Mouse (Mus musculus) ES-Bruce4 (cell line): ENCODE data around the gene Clec2g. TPM values are rescaled to one million over a fixed set of nuclear protein-coding genes. Genes with fewer than 3 reads are reported as not detected.

ENCODE experiments used
- H3K27ac ChIP-seq: 2 replicates; pipeline ENCODE4 v1.5.1; 2012; ENCODE audit warnings: low read length, inconsistent platforms; ENCODE audit not compliant: insufficient read depth
- H3K27me3 ChIP-seq: 2 replicates; pipeline ENCODE4 v1.6.1; 2012; ENCODE audit warnings: mild to moderate bottlenecking, low read length, inconsistent platforms; ENCODE audit not compliant: control insufficient read depth, poor library complexity, insufficient read depth, severe bottlenecking
- H3K36me3 ChIP-seq: 2 replicates; pipeline ENCODE4 v1.6.1; 2012; ENCODE audit warnings: inconsistent platforms, mild to moderate bottlenecking, low read length, moderate library complexity; ENCODE audit not compliant: control insufficient read depth, poor library complexity, insufficient read depth, severe bottlenecking
- H3K4me1 ChIP-seq: one replicate; pipeline ENCODE4 v1.8.1; 2011; ENCODE audit warnings: low read length; ENCODE audit not compliant: control insufficient read depth, insufficient read depth
- H3K4me3 ChIP-seq: 2 replicates; pipeline ENCODE4 v1.5.1; 2011; ENCODE audit warnings: low read depth, mild to moderate bottlenecking, low read length
- H3K9ac ChIP-seq: 2 replicates; pipeline ENCODE4 v1.6.1; 2012; ENCODE audit warnings: low read depth, mild to moderate bottlenecking, inconsistent platforms; ENCODE audit not compliant: poor library complexity, severe bottlenecking
- H3K9me3 ChIP-seq: replicated peaks from 2 replicates; pipeline ENCODE4 v1.6.1; 2012; ENCODE audit warnings: mild to moderate bottlenecking, low read length, inconsistent platforms; ENCODE audit not compliant: control insufficient read depth, poor library complexity, insufficient read depth, severe bottlenecking
- CTCF ChIP-seq: IDR thresholded peaks from one replicate; pipeline ENCODE4 v1.8.1; 2011; ENCODE audit warnings: low read depth, low read length
- EP300 ChIP-seq: IDR thresholded peaks from 2 replicates; pipeline ENCODE4 v1.6.1; 2011; ENCODE audit warnings: low read depth, low read length; ENCODE audit not compliant: insufficient read depth
- POLR2A ChIP-seq: IDR thresholded peaks from one replicate; pipeline ENCODE4 v1.8.1; 2011; ENCODE audit warnings: low read length; ENCODE audit not compliant: insufficient read depth
- polyA plus RNA-seq: library from polyadenylated mRNA; stranded (reverse); fragments of >200 nt; gene quantifications from 2 replicates; pipeline ENCODE4 v1.2.4, GENCODE M21; 2011; ENCODE audit warnings: low read depth; ENCODE audit not compliant: missing spikeins, insufficient read depth, insufficient read length

The Clec2g gene
- polyA plus RNA-seq, 1 experiment: not detected

DNA sequence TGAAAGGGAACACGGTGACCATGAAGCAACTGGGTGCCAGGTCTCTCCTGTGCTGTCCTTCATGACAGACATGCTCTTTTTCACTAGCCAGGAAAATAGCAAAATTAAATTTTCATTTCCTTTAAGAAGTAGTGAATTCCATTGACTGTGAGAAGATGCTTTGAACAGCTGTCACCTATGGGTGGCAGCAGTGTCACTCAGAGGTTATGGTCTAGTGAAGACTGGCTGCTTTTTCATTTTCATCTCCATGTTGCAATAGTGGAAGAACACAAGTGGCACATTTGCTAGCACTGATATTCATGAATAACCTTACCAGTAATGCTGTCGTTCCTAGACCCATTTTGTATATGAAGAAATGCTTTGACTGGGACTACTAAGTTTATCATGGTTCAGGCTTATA lies 99.2 kb downstream of the Clec2g start:
- H3K4me3 ChIP-seq: no peak overlapping the region
- no peaks in the 10 kb centered on the region for H3K36me3 ChIP-seq
- no peaks in the 10 kb centered on the region for H3K9me3 ChIP-seq
- H3K4me1 ChIP-seq: no peaks in the 10 kb centered on the region
- H3K9ac ChIP-seq: no peak overlapping the region
- no peaks in the 10 kb centered on the region for H3K27me3 ChIP-seq
- TF ChIP-seq POLR2A: no peak
- TF ChIP-seq EP300: no peak
- TF ChIP-seq CTCF: no peak
- H3K27ac ChIP-seq: no peak overlapping the region

Other genes with a start within 250 kb of the Clec2g start
- not detected in 2 replicates for gene Klrb1, start 211.3 kb upstream of the Clec2g start, polyA plus RNA-seq
- not detected in 2 replicates for gene Klrb1c, start 145.2 kb upstream of the Clec2g start, polyA plus RNA-seq
- gene Gm44511, start 108.1 kb upstream of the Clec2g start, polyA plus RNA-seq: not detected in 2 replicates
- gene Klrb1b, start 108.0 kb upstream of the Clec2g start, polyA plus RNA-seq: not detected in 2 replicates
- gene Clec2i, start 46.8 kb upstream of the Clec2g start, polyA plus RNA-seq: not detected in 2 replicates
- not detected in 2 replicates for gene BC035044, start 43.3 kb upstream of the Clec2g start, polyA plus RNA-seq
- gene Klrb1f, start 111.5 kb downstream of the Clec2g start, polyA plus RNA-seq: not detected in 2 replicates
- gene Clec2e, start 166.5 kb downstream of the Clec2g start, polyA plus RNA-seq: 0.43 and 0.48 TPM in 2 replicates
- gene Clec2d, start 246.2 kb downstream of the Clec2g start, polyA plus RNA-seq: not detected in 2 replicates